Mouse (Mus musculus): ENCODE measurements around the gene Rsl24d1.

- TF ChIP-seq POLR2A (IDR thresholded peaks at IDR 0.05; ENCODE audit: low read depth, low read length) (no peak), CTCF (IDR thresholded peaks at IDR 0.05; ENCODE audit: extremely low read depth, insufficient read length, insufficient replicate concordance, low read depth, low read length) (no peak)
These were observed 24.2 kb downstream of the Rsl24d1 start for GRCm38 (mm10) chr9:73137341-73137886.

Measured in small intestine, adult 2 months (tissue).